Mouse (Mus musculus) left cerebral cortex, adult 11 months (tissue): ENCODE data around the gene C8a.

Experiments
- DNase-seq: peaks from one replicate; pipeline ENCODE4 v3.0.0; 2022; ENCODE audit warnings: low spot score

Gene C8a

DNA sequence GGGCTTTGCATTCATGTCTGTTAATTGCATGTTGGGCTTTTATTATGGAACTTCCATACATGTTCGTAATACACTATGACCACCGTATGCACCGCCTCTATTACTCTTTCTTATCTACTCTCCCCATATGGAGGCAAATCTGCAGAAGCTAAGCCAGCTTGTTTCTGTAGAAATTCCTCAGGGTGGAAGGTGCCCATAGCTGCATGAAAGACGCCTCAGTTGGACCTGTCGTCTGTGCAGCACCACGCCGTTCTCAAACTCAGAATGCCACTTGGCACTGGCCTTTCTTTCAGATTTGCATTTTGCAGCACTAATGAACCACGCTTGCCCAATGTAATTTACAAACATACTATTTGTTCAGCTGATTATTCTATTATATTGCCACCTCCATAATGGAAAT, 106.6 kb downstream of the C8a start:
- no peak for DNase-seq

- no peak for DNase-seq
Measured at GRCm38 (mm10) chr4:104768190-104768589, 108.0 kb downstream of the C8a start.

DNA sequence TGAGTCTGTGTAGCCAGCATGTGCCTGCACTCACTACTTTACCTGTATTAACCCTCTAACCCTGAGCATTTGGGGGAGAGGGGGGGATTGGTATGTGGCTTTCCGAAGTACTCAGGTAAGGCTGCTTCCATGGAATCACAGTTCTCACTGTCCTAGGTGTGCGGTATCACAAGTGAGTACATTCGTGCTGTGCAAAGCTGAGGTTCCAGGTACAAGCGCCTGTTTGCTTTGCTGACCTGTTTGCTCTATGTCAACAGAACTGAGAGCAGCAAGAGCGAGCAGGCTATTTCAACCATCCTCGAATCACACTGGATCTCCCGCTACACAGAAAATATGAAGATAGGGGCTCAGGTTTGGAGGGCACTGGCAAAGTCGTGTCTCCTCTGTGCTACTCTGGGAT, 110.1 kb downstream of the C8a start, which contains the start of gene C8b:
C8b (plus strand) TSS at position 253 of the 400 bp plus-strand sequence.
- DNase-seq, result no peak
